Mouse (Mus musculus) ES-E14 (cell line): ENCODE data around the gene Gm49661. TPM values are rescaled to one million over a fixed set of nuclear protein-coding genes. Genes with fewer than 3 reads are reported as not detected.

Source experiments
- DNase-seq: peaks from one replicate; pipeline ENCODE4 v3.0.0-alpha.2; 2013; ENCODE audit warnings: low read depth, low spot score
- H3K27ac ChIP-seq: 2 replicates; pipeline ENCODE4 v1.5.1; 2012; ENCODE audit warnings: low read depth, mild to moderate bottlenecking, low read length, moderate library complexity, mixed read lengths; ENCODE audit not compliant: poor library complexity, insufficient read depth, severe bottlenecking
- H3K36me3 ChIP-seq: 2 replicates; pipeline ENCODE4 v1.6.1; 2012; ENCODE audit warnings: mild to moderate bottlenecking, low read length, moderate library complexity, mixed read lengths; ENCODE audit not compliant: control insufficient read depth, poor library complexity, insufficient read depth, severe bottlenecking
- H3K4me1 ChIP-seq, 2 experiments: fragments of 150-350 bp in 1 of 2; sonication (generic) in 1 of 2; 2 replicates each; pipeline ENCODE4 v1.6.1; 2012; ENCODE audit warnings: low read length in 2 of 2, mild to moderate bottlenecking in 1 of 2, mixed read lengths in 1 of 2; ENCODE audit not compliant: control insufficient read depth in 2 of 2, insufficient read depth in 2 of 2, poor library complexity in 1 of 2
- H3K4me3 ChIP-seq, 2 experiments: fragments of 150-350 bp in 1 of 2; sonication (generic) in 1 of 2; 2 replicates each; pipeline ENCODE4 v1.5.1; 2012; ENCODE audit warnings: low read length in 2 of 2, low read depth in 1 of 2, mild to moderate bottlenecking in 1 of 2, mixed read lengths in 1 of 2; ENCODE audit not compliant: insufficient read depth in 1 of 2, poor library complexity in 1 of 2, severe bottlenecking in 1 of 2
- H3K9ac ChIP-seq: 2 replicates; pipeline ENCODE4 v1.6.1; 2012; ENCODE audit warnings: low read depth, mild to moderate bottlenecking, low read length, mixed read lengths; ENCODE audit not compliant: poor library complexity, insufficient read depth, severe bottlenecking
- H3K9me3 ChIP-seq: fragments of 150-350 bp; sonication (generic); 2 replicates; pipeline ENCODE4 v1.6.1; 2012; ENCODE audit warnings: low read depth, mild to moderate bottlenecking, low read length; ENCODE audit not compliant: control insufficient read depth, insufficient read depth
- CHD2 ChIP-seq: IDR thresholded peaks from 2 replicates; pipeline ENCODE4 v1.6.1; 2014; ENCODE audit warnings: mild to moderate bottlenecking, low read depth, low read length, inconsistent platforms
- HCFC1 ChIP-seq: IDR thresholded peaks from 2 replicates; pipeline ENCODE4 v1.6.1; 2012; ENCODE audit warnings: low read length, inconsistent platforms, borderline replicate concordance; ENCODE audit not compliant: insufficient read depth
- MAFK ChIP-seq: IDR thresholded peaks from 2 replicates; pipeline ENCODE4 v1.6.1; 2014; ENCODE audit warnings: mild to moderate bottlenecking, low read depth, low read length, inconsistent platforms; ENCODE audit not compliant: insufficient read depth
- ZC3H11A ChIP-seq: IDR thresholded peaks from 2 replicates; pipeline ENCODE4 v1.6.1; 2012; ENCODE audit warnings: low read depth, mild to moderate bottlenecking, inconsistent platforms, low read length, borderline replicate concordance
- ZNF384 ChIP-seq: IDR thresholded peaks from 2 replicates; pipeline ENCODE4 v1.6.1; 2012; ENCODE audit warnings: low read depth, low read length, inconsistent platforms
- in situ Hi-C, 2 experiments: fragments of 600-800 bp; cut with MboI; formaldehyde crosslinking; loops; one replicate each; pipeline ENCODE4 v1.15.1; 2025; ENCODE audit warnings: low sequenced_read_pairs in 2 of 2, inconsistent platforms in 1 of 2; ENCODE audit not compliant: unreplicated experiment in 2 of 2
- total RNA-seq: library from RNA; depleted of rRNA; stranded (reverse); fragments of 300-350 nt; gene quantifications from 2 replicates; pipeline ENCODE4 v1.2.3, GENCODE M21; 2012

Gene Gm49661
- total RNA-seq, 1 experiment, result not detected

DNA sequence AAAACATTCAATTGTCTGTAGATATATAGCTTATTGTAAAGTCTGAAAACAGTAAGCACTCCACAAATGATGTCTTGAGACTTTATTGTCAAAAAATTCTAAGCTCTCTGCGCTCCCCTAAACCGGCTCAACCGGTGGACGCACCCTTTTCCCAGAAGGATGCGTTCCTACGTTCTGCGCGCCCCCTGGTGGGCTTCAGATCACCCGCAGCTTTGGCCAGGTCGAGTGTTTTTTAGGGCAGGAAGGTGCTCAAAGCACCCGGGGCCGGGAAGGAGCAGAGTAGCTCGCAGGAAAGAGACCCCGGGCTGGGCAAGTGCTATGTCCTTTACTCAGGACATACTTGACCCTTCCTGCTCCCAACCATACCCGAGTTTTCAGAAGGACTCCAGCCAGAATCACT is 20.6 kb upstream of the Gm49661 start:
- H3K27ac ChIP-seq, result peak overlapping the region; percentile 91
- no peak for TF ChIP-seq CHD2
- 0 out of 2 replicates have a peak, but pooled peaks have one; percentile 27 for TF ChIP-seq ZC3H11A

DNA sequence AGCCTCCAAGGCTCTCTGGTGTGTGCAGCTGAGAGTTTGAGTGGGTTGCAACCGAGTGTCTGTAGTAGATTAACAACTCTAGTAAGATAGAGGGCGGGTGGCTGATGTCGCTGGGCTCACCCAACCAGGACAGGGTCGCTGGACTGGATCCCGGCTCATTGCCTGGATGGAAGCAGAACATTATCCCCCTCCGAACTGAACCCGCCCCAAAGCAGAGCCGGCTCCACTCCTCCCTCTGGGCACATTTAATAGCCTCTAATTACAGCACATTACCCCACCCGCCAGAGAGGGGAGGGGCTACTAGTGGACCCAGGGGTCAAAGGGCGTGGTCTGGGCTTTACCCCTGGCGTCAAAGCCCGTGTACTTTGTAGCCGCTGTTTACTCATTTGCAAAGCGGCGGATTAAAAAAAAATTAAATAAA is 20.1 kb upstream of the Gm49661 start:
- no peak for DNase-seq
- peaks cover 7% of the 10 kb centered on the region; the same call in 1 of the 2 replicates for H3K36me3 ChIP-seq
- H3K9ac ChIP-seq, result peak overlapping the region; percentile 36; the same call in 1 of the 2 replicates
- H3K4me1 ChIP-seq, result peaks cover 11% of the 10 kb centered on the region in 2 experiments
- H3K4me3 ChIP-seq, result peak overlapping the region; percentile 27 to 86
- H3K27ac ChIP-seq, result peak overlapping the region; percentile 91
- in situ Hi-C loops, result no loop called here
- H3K9me3 ChIP-seq, result no peaks in the 10 kb centered on the region
- TF ChIP-seq ZC3H11A (no peak), MAFK (no peak), HCFC1 (no peak), ZNF384 (no peak), CHD2 (no peak)

More for the DNA sequence above, 20.6 kb upstream of the Gm49661 start:
- no peaks in the 10 kb centered on the region for H3K9me3 ChIP-seq
- H3K4me1 ChIP-seq, result peaks cover 9 to 11% of the 10 kb centered on the region in 2 experiments
- peak overlapping the region; percentile 75 to 86 for H3K4me3 ChIP-seq
- in situ Hi-C loops, result no loop called here
- peaks cover 12% of the 10 kb centered on the region for H3K36me3 ChIP-seq
- peak overlapping the region; percentile 89 for H3K9ac ChIP-seq
- no peak for DNase-seq

DNA sequence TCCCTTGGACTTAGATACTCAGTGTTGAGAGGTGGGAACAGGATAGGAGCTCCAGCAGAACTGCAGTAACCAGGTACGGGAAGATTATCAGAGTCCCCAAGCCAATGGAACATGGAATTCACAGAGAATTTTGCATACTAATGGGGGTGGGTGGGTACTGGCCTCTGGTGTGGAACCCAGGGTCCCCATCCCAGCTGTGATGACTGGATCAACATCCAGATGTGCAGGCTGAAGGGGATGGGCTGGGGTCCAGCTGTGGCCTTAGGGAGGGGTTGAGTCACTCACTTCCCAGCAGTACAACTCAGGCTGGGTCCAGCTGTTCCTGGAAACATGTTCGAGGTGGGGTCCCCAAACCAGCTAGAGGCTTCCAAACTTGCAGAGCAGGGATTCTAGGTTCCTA is 18.7 kb upstream of the Gm49661 start:
- peaks cover 13 to 15% of the 10 kb centered on the region in 2 experiments for H3K4me1 ChIP-seq
- DNase-seq, result no peak
- in situ Hi-C loops, result no loop called here

DNA sequence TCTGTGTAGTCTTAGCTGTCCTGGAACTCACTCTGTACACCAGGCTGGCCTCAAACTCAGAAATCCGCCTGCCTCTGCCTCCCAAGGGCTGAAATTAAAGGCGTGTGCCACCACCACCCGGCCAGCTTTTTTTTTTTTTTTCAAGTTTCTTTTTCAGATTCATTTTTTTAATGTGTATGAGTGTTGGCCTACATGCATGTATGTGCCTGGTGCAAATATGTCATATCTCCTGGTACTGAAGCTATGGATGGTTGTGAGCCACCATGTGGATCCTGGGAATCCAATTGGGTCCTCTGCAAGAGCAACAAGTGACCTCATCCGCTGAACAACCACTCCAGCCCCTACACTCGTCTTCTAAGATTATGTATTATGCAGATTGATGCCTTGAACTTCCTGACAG is 18.2 kb upstream of the Gm49661 start:
- Histone ChIP-seq H3K4me3 (peak overlapping the region; percentile 15 to 33; a peak in 3 of 4 replicates), H3K36me3 (no peaks in the 10 kb centered on the region), H3K9ac (no peak overlapping the region), H3K4me1 (peaks cover 13 to 17% of the 10 kb centered on the region in 2 experiments), H3K27ac (no peak overlapping the region; the same call in 1 of the 2 replicates), H3K9me3 (no peaks in the 10 kb centered on the region)
- TF ChIP-seq HCFC1 (no peak), ZNF384 (0 out of 2 replicates have a peak, but pooled peaks have one; percentile 10)
- in situ Hi-C loops, result no loop called here
- DNase-seq, result no peak

More for the DNA sequence above, 18.7 kb upstream of the Gm49661 start:
- Histone ChIP-seq H3K9me3 (no peaks in the 10 kb centered on the region), H3K27ac (no peak overlapping the region; the same call in 1 of the 2 replicates), H3K36me3 (no peaks in the 10 kb centered on the region), H3K9ac (no peak overlapping the region), H3K4me3 (peak overlapping the region; percentile 15 to 33; a peak in 3 of 4 replicates)
- TF ChIP-seq CHD2 (no peak), ZNF384 (no peak), ZC3H11A (no peak), HCFC1 (no peak), MAFK (no peak)
